Mouse (Mus musculus) cerebellum, adult 11 months (tissue): ENCODE results near the gene Zfp454.

Experiments used
- DNase-seq: peaks from one replicate; pipeline ENCODE4 v3.0.0; 2022

Zfp454 gene

DNA sequence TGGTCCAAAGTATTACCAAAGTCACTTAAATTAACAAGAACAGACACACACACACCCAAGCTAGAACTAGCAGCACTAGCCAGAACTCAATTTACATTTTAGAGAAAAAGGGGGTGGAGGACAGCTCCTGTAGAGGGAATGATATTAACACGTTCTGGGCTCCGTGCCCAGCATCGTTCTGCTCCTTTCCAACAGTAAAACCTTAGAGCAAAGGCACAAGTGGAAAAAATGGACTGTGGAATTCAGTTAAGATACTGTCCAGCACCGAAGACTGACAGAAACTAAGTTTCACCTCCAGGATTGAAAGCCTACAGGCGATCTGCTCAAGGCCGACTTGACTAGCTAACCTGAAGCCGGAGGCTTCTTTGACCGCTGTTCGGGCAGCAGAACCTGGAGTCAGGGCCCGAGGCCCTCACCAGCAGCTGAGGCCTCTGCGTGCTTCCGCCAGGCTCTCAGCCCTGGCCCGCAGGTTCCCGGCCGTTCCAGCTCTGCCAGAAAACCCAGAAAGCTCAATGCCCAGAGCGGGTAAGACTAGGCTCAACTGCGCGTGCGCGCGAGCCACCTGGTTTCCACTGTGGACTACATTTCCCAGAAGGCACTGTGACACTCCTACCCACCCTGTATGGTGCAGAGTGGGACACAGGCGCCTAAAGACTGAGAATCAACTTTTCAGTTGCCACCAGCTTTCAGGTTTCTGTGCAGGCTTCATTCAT lies 46.3 kb downstream of the Zfp454 start, which contains the start of gene Zfp879:
TSS of gene Zfp879 (minus strand) at position 530 of the 713 bp plus-strand sequence.
- DNase-seq = peak; percentile 97

DNA sequence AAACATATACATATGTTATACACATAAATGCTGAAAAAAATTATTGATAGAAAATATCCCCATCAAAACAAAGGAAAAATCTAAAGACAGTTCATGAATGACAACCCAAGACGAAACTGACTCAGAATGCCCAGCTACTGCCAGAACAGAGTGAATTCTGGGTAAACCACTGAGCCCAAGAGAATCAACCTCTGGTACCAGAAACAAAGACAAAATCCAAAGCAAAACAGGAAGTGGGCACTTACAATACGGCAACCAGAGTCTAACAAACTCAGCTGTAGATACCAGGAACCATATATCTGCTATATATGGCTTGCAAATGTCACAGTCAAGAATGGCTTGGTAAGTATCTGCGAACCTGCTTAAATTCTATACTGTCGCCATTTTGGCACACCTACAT lies 51.7 kb downstream of the Zfp454 start:
- DNase-seq = no peak

GRCm38 (mm10) chr11:50827010-50827953 lies 60.2 kb downstream of the Zfp454 start, which contains the start of gene Zfp354c:
Gene Zfp354c (minus strand): TSS chr11:50827724.
- DNase-seq = peak; percentile 80

DNA sequence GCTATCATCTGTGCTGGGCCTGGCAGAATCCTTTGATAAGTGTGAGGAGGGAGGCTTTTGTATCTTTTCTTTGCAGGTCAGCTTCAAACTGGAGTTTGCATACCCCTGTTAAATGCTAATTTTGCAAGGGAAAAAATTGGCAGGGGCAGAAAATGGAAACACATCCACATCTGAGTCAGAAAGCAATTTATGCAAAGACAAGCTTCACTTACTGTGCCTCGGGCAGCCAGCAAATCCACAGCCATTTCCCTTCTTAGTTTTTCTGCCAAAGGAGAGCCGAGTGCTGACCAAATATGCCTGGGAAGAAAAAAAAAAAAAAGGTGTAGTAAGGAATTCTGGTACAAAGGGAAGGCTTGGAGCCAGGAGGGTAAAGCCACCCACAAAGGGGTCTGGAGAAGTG lies 61.2 kb downstream of the Zfp454 start:
- DNase-seq = no peak
